ENCODE assay signal across 10 mouse cellular contexts in genomic region chr8:83175680-83176079, GRCm38 (mm10). TPM values are rescaled to one million over a fixed set of nuclear protein-coding genes. Genes with fewer than 3 reads are reported as not detected.
DNase-seq lines count a peak whose midpoint lies in the region; ATAC-seq and TF ChIP-seq lines count a peak whose summit lies in the region.
"Had no signal": no experiment of that assay in that cellular context is flagged by ENCODE, and none has a peak within 500 bp of the region (broad histone marks: within the 10 kb centered on the region; RNA-seq: fewer than 3 reads in every experiment).

No protein-coding gene starts in this region.

- TF ChIP-seq EP300 in lung, postnatal 0 days (IDR thresholded peaks at IDR 0.05), result no peak

- 0 out of 2 replicates have a peak overlapping the region, but pooled peaks have one; percentile 22 for H3K27ac ChIP-seq in forebrain, embryonic 13.5 days
- no peak overlapping the region for H3K27ac ChIP-seq in forebrain, embryonic 12.5 days
- peak overlapping the region; percentile 86 for H3K27ac ChIP-seq in midbrain, embryonic 10.5 days (replicated peaks)
- H3K27ac ChIP-seq in midbrain, embryonic 13.5 days, result no peak overlapping the region
- H3K27ac ChIP-seq in layer of hippocampus, adult 2 months, result peak overlapping the region; percentile 64; the same call in 1 of the 2 replicates
- H3K27ac ChIP-seq in lung, postnatal 0 days (ENCODE audit: low read length), result no peak overlapping the region

- H3K9me3 ChIP-seq in forebrain, embryonic 13.5 days (replicated peaks), result no peaks in the 10 kb centered on the region
- H3K9me3 ChIP-seq in forebrain, embryonic 12.5 days, result no peaks in the 10 kb centered on the region
- no peaks in the 10 kb centered on the region for H3K9me3 ChIP-seq in midbrain, embryonic 10.5 days (replicated peaks)
- H3K9me3 ChIP-seq in midbrain, embryonic 13.5 days, result no peaks in the 10 kb centered on the region
- no peaks in the 10 kb centered on the region for H3K9me3 ChIP-seq in lung, postnatal 0 days (ENCODE audit: low read length)

- no peak; the same call in 1 of the 2 replicates for ATAC-seq in forebrain, embryonic 13.5 days
- ATAC-seq in forebrain, embryonic 12.5 days (ENCODE audit: low FRiP score), result no peak
- no peak for ATAC-seq in midbrain, embryonic 13.5 days
- ATAC-seq in lung, postnatal 0 days, result no peak
- no peak for ATAC-seq in megakaryocyte progenitor cell, adult 5-6 weeks (replicated peaks; ENCODE audit: poor library complexity)
- ATAC-seq: intestine, postnatal 0 days had no signal

- peaks cover 27% of the 10 kb centered on the region for H3K4me1 ChIP-seq in forebrain, embryonic 13.5 days
- H3K4me1 ChIP-seq in forebrain, embryonic 12.5 days, result peaks cover 41% of the 10 kb centered on the region
- peaks cover 59% of the 10 kb centered on the region for H3K4me1 ChIP-seq in midbrain, embryonic 10.5 days
- peaks cover 46% of the 10 kb centered on the region for H3K4me1 ChIP-seq in midbrain, embryonic 13.5 days (replicated peaks)
- H3K4me1 ChIP-seq in lung, postnatal 0 days (ENCODE audit: insufficient read depth, low read depth, low read length), result no peaks in the 10 kb centered on the region; the same call in 1 of the 2 replicates

- 70% methylated on average over 10 of the region's 10 CpGs for WGBS in forebrain, embryonic 13.5 days
- 80% methylated on average over 10 of the region's 10 CpGs for WGBS in forebrain, embryonic 12.5 days
- 73% methylated on average over 10 of the region's 10 CpGs for WGBS in midbrain, embryonic 10.5 days
- WGBS in midbrain, embryonic 13.5 days, result 68% methylated on average over 10 of the region's 10 CpGs
- WGBS in lung, postnatal 0 days, result 65% methylated on average over 10 of the region's 10 CpGs

- DNase-seq in midbrain, embryonic 10.5 days (ENCODE audit: low spot score), result no peak
- peak; percentile 66 for DNase-seq in cerebellum, adult 9-10 months
- DNase-seq in layer of hippocampus, adult 2 months (ENCODE audit: low spot score in 2 of 2), result peak; percentile 19 to 47
- DNase-seq in lung, postnatal 0 days (ENCODE audit: low spot score), result no peak
- DNase-seq: spleen, adult 18-20 months had no signal

- H3K27me3 ChIP-seq in forebrain, embryonic 13.5 days, result no peaks in the 10 kb centered on the region
- no peaks in the 10 kb centered on the region for H3K27me3 ChIP-seq in forebrain, embryonic 12.5 days
- H3K27me3 ChIP-seq in midbrain, embryonic 10.5 days (ENCODE audit: low read depth, poor library complexity, severe bottlenecking), result no peaks in the 10 kb centered on the region
- no peaks in the 10 kb centered on the region for H3K27me3 ChIP-seq in midbrain, embryonic 13.5 days
- no peaks in the 10 kb centered on the region for H3K27me3 ChIP-seq in lung, postnatal 0 days (replicated peaks; ENCODE audit: insufficient read depth, low read length)

- no peak for TF ChIP-seq CTCF in layer of hippocampus, adult 2 months (conservative IDR thresholded peaks at IDR 0.05)
- TF ChIP-seq CTCF in lung, postnatal 0 days (IDR thresholded peaks at IDR 0.05), result no peak

- no peak overlapping the region for H3K9ac ChIP-seq in forebrain, embryonic 13.5 days
- no peak overlapping the region for H3K9ac ChIP-seq in forebrain, embryonic 12.5 days
- H3K9ac ChIP-seq in midbrain, embryonic 13.5 days (replicated peaks), result no peak overlapping the region
- H3K9ac ChIP-seq in lung, postnatal 0 days (replicated peaks; ENCODE audit: low read depth), result no peak overlapping the region

- H3K36me3 ChIP-seq in forebrain, embryonic 13.5 days (ENCODE audit: poor library complexity, severe bottlenecking), result no peaks in the 10 kb centered on the region
- H3K36me3 ChIP-seq in forebrain, embryonic 12.5 days (replicated peaks), result no peaks in the 10 kb centered on the region
- no peaks in the 10 kb centered on the region for H3K36me3 ChIP-seq in midbrain, embryonic 10.5 days
- no peaks in the 10 kb centered on the region for H3K36me3 ChIP-seq in midbrain, embryonic 13.5 days
- no peaks in the 10 kb centered on the region for H3K36me3 ChIP-seq in lung, postnatal 0 days (ENCODE audit: insufficient read depth, low read length)

- H3K4me3 ChIP-seq in forebrain, embryonic 13.5 days, result no peak overlapping the region
- H3K4me3 ChIP-seq in forebrain, embryonic 12.5 days (replicated peaks), result no peak overlapping the region
- H3K4me3 ChIP-seq in midbrain, embryonic 10.5 days, result no peak overlapping the region
- no peak overlapping the region for H3K4me3 ChIP-seq in midbrain, embryonic 13.5 days (replicated peaks)
- peak overlapping the region; percentile 41 for H3K4me3 ChIP-seq in layer of hippocampus, adult 2 months
- no peak overlapping the region for H3K4me3 ChIP-seq in lung, postnatal 0 days (ENCODE audit: low read depth, low read length)

- H3K4me2 ChIP-seq in forebrain, embryonic 13.5 days, result no peak overlapping the region
- H3K4me2 ChIP-seq in forebrain, embryonic 12.5 days, result no peak overlapping the region
- no peak overlapping the region for H3K4me2 ChIP-seq in midbrain, embryonic 13.5 days (replicated peaks)
- H3K4me2 ChIP-seq in lung, postnatal 0 days (replicated peaks; ENCODE audit: low read depth, low read length), result no peak overlapping the region

RNA-seq across cellular contexts. Expression of gene Gm10645, which starts 9.7 kb away (rescaled TPM):
- polyA plus RNA-seq in forebrain, embryonic 13.5 days (2015; fragmentation: Nextera tagmentation; extraction: Ambion mirVana), result 5.1 and 5.2 TPM in 2 replicates
- 5.5 and 6.2 TPM in 2 replicates for polyA plus RNA-seq in forebrain, embryonic 12.5 days (2016; fragmentation: Nextera tagmentation; extraction: Ambion mirVana)
- polyA plus RNA-seq in midbrain, embryonic 10.5 days (2016; fragmentation: Nextera tagmentation; extraction: Ambion mirVana), result 3.1 and 3.4 TPM in 2 replicates
- polyA plus RNA-seq in midbrain, embryonic 13.5 days (2015; fragmentation: Nextera tagmentation; extraction: Ambion mirVana), result 6.9 and 7.4 TPM in 2 replicates
- total RNA-seq in layer of hippocampus, adult 2 months (2021), result 1 to 10 TPM; 1.1 to 1.4 TPM
- 1.0 and 1.4 TPM in 2 replicates for polyA plus RNA-seq in lung, postnatal 0 days (2015; fragmentation: Nextera tagmentation; extraction: Ambion mirVana)
- total RNA-seq in megakaryocyte progenitor cell, adult 5-6 weeks (2015), result 0.12 TPM in 1 of 2 replicates, not detected in the other
- total RNA-seq in megakaryocyte progenitor cell, adult 5-6 weeks (2017), result not detected in 2 replicates

RNA-seq across cellular contexts. Expression of gene Tbc1d9, which starts 10.5 kb away (rescaled TPM):
- polyA plus RNA-seq in forebrain, embryonic 13.5 days (2015; fragmentation: Nextera tagmentation; extraction: Ambion mirVana), result 9.3 and 11.5 TPM in 2 replicates
- polyA plus RNA-seq in forebrain, embryonic 12.5 days (2016; fragmentation: Nextera tagmentation; extraction: Ambion mirVana), result 11.6 and 12.7 TPM in 2 replicates
- 4.8 and 7.0 TPM in 2 replicates for polyA plus RNA-seq in midbrain, embryonic 10.5 days (2016; fragmentation: Nextera tagmentation; extraction: Ambion mirVana)
- 12.6 and 13.5 TPM in 2 replicates for polyA plus RNA-seq in midbrain, embryonic 13.5 days (2015; fragmentation: Nextera tagmentation; extraction: Ambion mirVana)
- total RNA-seq in layer of hippocampus, adult 2 months (2021), result 10 to 100 TPM; 64.3 to 65.7 TPM
- polyA plus RNA-seq in lung, postnatal 0 days (2015; fragmentation: Nextera tagmentation; extraction: Ambion mirVana), result 1.8 TPM in 2 replicates
- 0.34 and 0.42 TPM in 2 replicates for total RNA-seq in megakaryocyte progenitor cell, adult 5-6 weeks (2015)
- total RNA-seq in megakaryocyte progenitor cell, adult 5-6 weeks (2017), result 0.71 and 1.3 TPM in 2 replicates

Comparison
In these comparisons a context has a peak if more than half of its experiments do, and no peak if none do; other contexts are left out.
1. H3K27ac ChIP-seq: peak in forebrain, embryonic 13.5 days (single experiment), midbrain, embryonic 10.5 days (single experiment) and layer of hippocampus, adult 2 months (single experiment); none in forebrain, embryonic 12.5 days (single experiment), midbrain, embryonic 13.5 days (single experiment) and lung, postnatal 0 days (single experiment).
2. DNase-seq: peak in cerebellum, adult 9-10 months (single experiment) and layer of hippocampus, adult 2 months (2 of 2); none in midbrain, embryonic 10.5 days (single experiment) and lung, postnatal 0 days (single experiment).